Comparison of ENCODE assay signal across 25 mouse cellular contexts in the genomic region with DNA sequence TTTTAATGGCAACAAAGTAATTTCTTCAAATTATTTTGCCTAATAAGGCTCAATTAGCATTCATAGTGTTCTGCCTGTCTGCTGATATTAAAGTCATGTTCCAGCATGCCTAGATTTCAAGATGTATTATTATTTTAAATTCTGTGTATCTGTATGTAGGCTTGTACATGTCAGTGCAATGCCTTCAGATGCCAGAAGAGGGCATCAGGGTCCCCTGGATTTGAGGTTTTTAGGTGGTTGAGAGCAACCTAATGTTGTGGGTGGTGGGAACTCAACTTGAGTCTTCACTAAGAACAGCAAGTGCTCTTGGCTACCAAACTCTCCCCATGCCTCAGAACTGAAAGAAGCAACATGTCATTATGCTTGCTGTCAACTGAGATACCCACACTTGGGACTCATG. TPM values are rescaled to one million over a fixed set of nuclear protein-coding genes. Genes with fewer than 3 reads are reported as not detected.
"Had no signal": no experiment of that assay in that cellular context is flagged by ENCODE, and none has a peak within 500 bp of the region (broad histone marks: within the 10 kb centered on the region; RNA-seq: fewer than 3 reads in every experiment).

No protein-coding gene starts in this region.

- DNase-seq: lung, adult 18-20 months; lung, embryonic 14.5 days; lung, postnatal 10 days; lung, postnatal 4 days; midbrain, embryonic 14.5 days; retina, postnatal 1 day; right cerebral cortex, adult 18-20 months; right cerebral cortex, postnatal 25 days; right cerebral cortex, postnatal 4 days; spleen, adult 18-20 months; thymus, adult 18-20 months; thymus, postnatal 14 days; thymus, postnatal 36 days had no signal

- H3K27me3 ChIP-seq: midbrain, embryonic 12.5 days; neural tube, embryonic 13.5 days; neural tube, embryonic 15.5 days had no signal

- H3K4me1 ChIP-seq: midbrain, embryonic 10.5 days; midbrain, embryonic 12.5 days; neural tube, embryonic 13.5 days; neural tube, embryonic 15.5 days had no signal

- H3K27ac ChIP-seq: midbrain, embryonic 10.5 days; midbrain, embryonic 12.5 days; neural tube, embryonic 13.5 days; neural tube, embryonic 15.5 days had no signal

- H3K36me3 ChIP-seq: midbrain, embryonic 10.5 days; midbrain, embryonic 12.5 days; neural tube, embryonic 13.5 days; neural tube, embryonic 15.5 days had no signal

- H3K4me3 ChIP-seq: midbrain, embryonic 10.5 days; midbrain, embryonic 12.5 days; myocyte; neural tube, embryonic 13.5 days; neural tube, embryonic 15.5 days had no signal

RNA-seq across cellular contexts. Expression of a gene that starts 32.3 kb away (rescaled TPM):
- polyA plus RNA-seq: lung, embryonic 14.5 days; lung, embryonic 16.5 days; midbrain, embryonic 10.5 days; midbrain, embryonic 12.5 days; midbrain, embryonic 14.5 days; midbrain, embryonic 16.5 days; myocyte; neural tube, embryonic 11.5 days; neural tube, embryonic 13.5 days; neural tube, embryonic 15.5 days; small intestine, adult 2 months; stomach, embryonic 14.5 days; stomach, embryonic 16.5 days; thymus, postnatal 0 days had no signal
